Mouse (Mus musculus): ENCODE results near the gene Cd248.

The Cd248 gene

GRCm38 (mm10) chr19:5067867-5068569 is at the start of gene Cd248:
Gene Cd248 (plus strand): TSS chr19:5068078.
- no peak for DNase-seq (ENCODE audit: low spot score in 2 of 2)

DNA sequence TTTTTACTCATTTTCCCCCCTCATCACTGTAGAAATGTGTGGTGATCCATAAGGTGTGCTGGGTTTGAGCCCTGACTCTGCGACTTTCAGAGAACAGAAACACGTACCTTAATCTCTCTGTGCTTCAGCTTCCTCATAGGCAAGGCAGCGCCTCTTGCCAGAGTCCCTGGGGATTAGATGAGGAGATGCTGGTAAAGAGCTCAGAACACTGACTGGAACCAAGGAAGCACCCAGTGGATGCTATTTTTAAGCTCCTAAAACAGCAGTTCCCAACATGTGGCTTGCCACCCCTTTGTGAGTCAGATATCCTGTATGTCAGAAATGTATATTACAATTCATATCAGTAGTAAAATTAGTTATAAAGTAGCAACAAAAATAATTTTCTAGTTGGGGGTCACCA is 49.7 kb upstream of the Cd248 start:
- no peak for DNase-seq (ENCODE audit: low spot score in 2 of 2)

DNA sequence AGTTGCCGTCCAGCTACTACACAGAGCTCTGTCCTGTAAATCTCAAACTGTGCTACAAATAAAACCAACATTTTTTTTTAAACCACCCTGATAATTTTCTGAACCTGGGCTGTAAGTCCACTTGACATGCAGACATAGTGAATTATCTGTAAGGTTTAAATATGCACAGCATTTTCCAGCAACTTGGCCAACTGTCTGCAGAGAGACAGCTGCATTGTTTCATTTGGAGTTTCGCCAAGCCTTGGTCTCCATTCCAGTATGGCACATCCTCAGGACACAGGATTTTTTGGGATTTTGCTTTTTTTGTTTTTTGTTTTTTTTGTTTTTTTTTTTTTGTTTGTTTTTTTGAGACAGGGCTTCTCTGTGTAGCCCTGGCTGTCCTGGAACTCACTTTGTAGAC is 46.5 kb upstream of the Cd248 start:
- no peak for DNase-seq (ENCODE audit: low spot score in 2 of 2)

GRCm38 (mm10) chr19:5023621-5024479 is 44.0 kb upstream of the Cd248 start, which contains the start of gene Slc29a2:
Gene Slc29a2 (plus strand): TSS chr19:5023860.
- DNase-seq (ENCODE audit: low spot score in 2 of 2) = peak; percentile 86 to 91

GRCm38 (mm10) chr19:5026111-5026510 is 41.8 kb upstream of the Cd248 start:
- DNase-seq (ENCODE audit: low spot score in 2 of 2) = no peak

- no peak for DNase-seq (ENCODE audit: low spot score in 2 of 2)
These were observed 35.2 kb upstream of the Cd248 start for GRCm38 (mm10) chr19:5032686-5033085.

DNA sequence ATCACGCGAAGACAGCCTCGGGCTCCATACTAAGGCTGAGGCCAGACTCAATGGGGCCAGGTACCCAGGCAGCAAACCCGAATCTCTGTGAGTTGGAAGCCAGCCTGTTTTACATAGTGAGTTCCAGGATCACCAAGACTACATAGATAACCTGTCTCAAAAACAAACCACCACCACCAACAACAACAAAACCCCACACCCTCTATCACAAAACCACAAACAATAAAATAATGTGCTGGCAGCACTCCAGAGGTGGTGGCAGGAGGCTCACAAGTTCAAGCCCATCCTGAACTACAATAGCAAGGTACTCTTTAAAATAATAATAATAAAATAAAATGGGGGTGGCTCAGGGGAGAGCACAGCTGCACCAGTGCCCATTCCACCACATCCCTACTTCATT is 31.3 kb upstream of the Cd248 start:
- DNase-seq (ENCODE audit: low spot score in 2 of 2) = no peak

GRCm38 (mm10) chr19:5037678-5038571 is 30.0 kb upstream of the Cd248 start:
- peak; percentile 62 to 79 for DNase-seq (ENCODE audit: low spot score in 2 of 2)

GRCm38 (mm10) chr19:5038709-5039156 is 29.1 kb upstream of the Cd248 start, which contains the start of the genes B4gat1 and AC124502.3:
Gene B4gat1 (plus strand): TSS chr19:5038826.
Gene AC124502.3 (plus strand): TSS chr19:5038891.
- peak; percentile 84 to 90 for DNase-seq (ENCODE audit: low spot score in 2 of 2)

GRCm38 (mm10) chr19:5039301-5040114 is 28.4 kb upstream of the Cd248 start:
- DNase-seq (ENCODE audit: low spot score in 2 of 2) = no peak

GRCm38 (mm10) chr19:5040862-5041523 is 26.9 kb upstream of the Cd248 start, which contains the start of gene Brms1:
Gene Brms1 (plus strand): TSS chr19:5041354.
- DNase-seq (ENCODE audit: low spot score in 2 of 2) = peak; percentile 82 to 90

DNA sequence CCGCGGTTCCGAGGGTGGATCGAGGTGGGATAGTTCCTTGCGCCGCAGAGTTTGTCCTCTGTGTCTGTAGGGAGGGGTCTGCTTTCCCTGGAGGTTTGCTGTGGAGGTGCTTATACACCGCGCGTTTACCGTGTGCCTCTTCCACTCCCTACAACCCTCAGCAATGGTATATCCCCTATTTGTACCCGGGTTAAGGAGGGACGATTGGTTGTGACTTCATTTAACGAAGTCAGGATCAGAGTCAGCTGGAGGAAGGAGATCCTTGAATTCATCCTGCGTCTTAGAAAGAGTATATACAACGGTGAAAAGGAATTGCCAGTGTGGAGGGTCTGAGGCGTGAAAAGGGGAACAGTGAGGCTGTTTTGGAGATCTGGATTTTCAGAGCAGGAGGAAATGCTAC is 26.3 kb upstream of the Cd248 start:
- DNase-seq (ENCODE audit: low spot score in 2 of 2) = no peak

DNA sequence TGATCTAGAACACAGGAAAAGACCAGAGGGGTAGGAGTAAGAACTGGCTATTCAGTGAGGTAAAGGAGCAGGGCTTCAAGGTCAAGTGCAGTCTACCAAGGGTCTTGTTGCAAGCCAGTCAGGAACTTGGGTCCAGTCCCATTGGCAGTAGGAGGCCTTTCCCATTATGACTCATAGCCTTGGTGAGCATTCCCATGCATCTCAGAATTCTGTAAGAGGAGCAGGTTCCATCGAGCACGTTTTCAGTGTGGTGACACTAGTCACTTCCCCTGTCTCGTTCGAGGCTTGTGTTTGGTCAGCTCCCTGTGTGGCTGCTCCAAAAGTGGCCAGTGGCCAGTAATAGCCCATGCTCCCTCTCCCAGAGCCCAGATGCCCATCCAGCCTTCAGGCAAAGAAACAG is 22.3 kb upstream of the Cd248 start:
- no peak for DNase-seq (ENCODE audit: low spot score in 2 of 2)

GRCm38 (mm10) chr19:5048138-5049056 is 19.5 kb upstream of the Cd248 start:
- no peak for DNase-seq (ENCODE audit: low spot score in 2 of 2)

DNA sequence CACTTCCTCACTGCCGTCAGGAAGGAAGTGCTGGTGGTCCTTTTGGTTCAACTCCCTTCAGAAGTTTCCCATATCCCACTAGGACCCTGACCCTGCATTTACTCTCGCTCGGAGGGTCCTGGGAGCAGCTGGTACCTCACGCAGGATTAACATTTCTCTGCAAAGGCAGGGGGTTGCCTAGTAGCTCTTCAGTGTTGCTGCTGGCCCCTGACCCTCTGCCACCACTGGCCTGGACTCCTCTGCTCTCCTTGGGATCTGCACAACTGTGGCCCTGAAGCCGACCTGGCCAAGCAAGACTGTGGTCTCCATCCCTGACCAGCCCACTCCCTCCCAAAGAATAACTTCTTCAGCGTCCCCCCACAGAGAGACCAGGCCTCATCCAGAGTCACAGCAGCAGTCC is 18.6 kb upstream of the Cd248 start:
- no peak for DNase-seq (ENCODE audit: low spot score in 2 of 2)

- no peak for DNase-seq (ENCODE audit: low spot score in 2 of 2)
These were observed 17.6 kb upstream of the Cd248 start, which contains the start of gene Rin1 for GRCm38 (mm10) chr19:5050047-5050905. Gene Rin1 (plus strand): TSS chr19:5050481.

DNA sequence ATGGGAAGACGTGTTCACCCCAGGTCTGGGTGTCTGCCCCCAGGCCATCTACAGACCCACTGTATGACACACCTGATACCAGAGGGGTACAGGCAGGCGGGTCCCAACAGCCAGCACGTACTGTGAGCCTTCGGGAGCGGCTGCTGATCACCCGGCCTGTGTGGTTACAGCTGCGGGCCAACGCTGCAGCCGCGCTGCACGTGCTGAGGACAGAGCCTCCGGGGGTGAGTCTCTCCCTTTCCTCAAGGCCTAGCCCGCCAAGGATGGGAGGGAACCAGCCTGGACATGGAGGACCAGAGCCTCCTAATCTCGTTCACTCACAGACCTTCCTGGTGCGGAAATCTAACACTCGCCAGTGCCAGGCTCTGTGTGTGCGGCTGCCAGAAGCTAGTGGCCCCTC is 16.8 kb upstream of the Cd248 start:
- DNase-seq (ENCODE audit: low spot score in 2 of 2) = no peak

GRCm38 (mm10) chr19:5051515-5051914 is 16.4 kb upstream of the Cd248 start:
- no peak for DNase-seq (ENCODE audit: low spot score in 2 of 2)
